Mouse (Mus musculus): ENCODE measurements around the gene Slco4c1.

GRCm38 (mm10) chr1:96917333-96917732 lies 45.4 kb upstream of the Slco4c1 start:
- TF ChIP-seq POLR2A (IDR thresholded peaks at IDR 0.05; ENCODE audit: borderline replicate concordance, insufficient read depth, low read length) = no peak
- TF ChIP-seq CTCF (IDR thresholded peaks at IDR 0.05; ENCODE audit: borderline replicate concordance, insufficient read depth, low read depth, low read length) = no peak

All from cerebellum, adult 2 months (tissue).